Mouse (Mus musculus) E14TG2a.4 (cell line): Measurements from ENCODE around the gene Abcf1.

Source experiments
- CTCF ChIP-seq: conservative IDR thresholded peaks from 2 replicates; pipeline ENCODE4 v1.5.1; 2014; ENCODE audit warnings: low read length
- NANOG ChIP-seq: IDR thresholded peaks from 2 replicates; pipeline ENCODE4 v1.6.1; 2014; ENCODE audit warnings: borderline replicate concordance, low read length, mixed read lengths
- POU5F1 ChIP-seq: IDR thresholded peaks from 2 replicates; pipeline ENCODE4 v1.6.1; 2014; ENCODE audit warnings: low read length, borderline replicate concordance

GRCm38 (mm10) chr17:35954665-35955064, 14.9 kb downstream of the Abcf1 start:
- TF ChIP-seq CTCF = no peak
- TF ChIP-seq NANOG = no peak
- TF ChIP-seq POU5F1 = no peak
